Mouse (Mus musculus): Measurements from ENCODE around the gene Usp34. TPM values are rescaled to one million over a fixed set of nuclear protein-coding genes. Genes with fewer than 3 reads are reported as not detected.
A peak's percentile ranks its signal among the peaks of the same experiment; 100 is the strongest.
"Not testable (repeated sequence)": the region's sequence is repeated elsewhere in the genome, so short reads cannot be mapped to it uniquely, and the experiment has no call there.

The Usp34 gene
- total and polyA plus RNA-seq, 3 experiments: 47.5 to 92.5 (median 65.4) TPM

- TF ChIP-seq JUND (conservative IDR thresholded peaks at IDR 0.05; ENCODE audit: low read depth, low read length): peak; percentile 41; the same call in 1 of the 2 replicates
- peak; percentile 97 for TF ChIP-seq ZNF384 (IDR thresholded peaks at IDR 0.05; ENCODE audit: low read depth, low read length)
These were observed 34.6 kb upstream of the Usp34 start (continued) for GRCm38 (mm10) chr11:23271770-23272724.

- DNase-seq (ENCODE audit: extremely low read depth): no peak
- Histone ChIP-seq H3K4me3 (replicated peaks in 1 of 3; ENCODE audit: low read depth in 2 of 3, low read length in 2 of 3, poor library complexity in 1 of 3) (no peak overlapping the region), H3K9ac (ENCODE audit: insufficient read depth, low read depth) (no peak overlapping the region), H3K79me2 (replicated peaks; ENCODE audit: control insufficient read depth, extremely low read depth, insufficient read depth, poor library complexity, severe bottlenecking) (peaks cover 28% of the 10 kb centered on the region), H3K27ac (ENCODE audit: insufficient read depth, low read depth) (no peak overlapping the region), H3K27me3 (replicated peaks) (no peaks in the 10 kb centered on the region), H3K9me3 (replicated peaks; ENCODE audit: low read length) (no peaks in the 10 kb centered on the region), H3K4me1 (ENCODE audit: control insufficient read depth in 1 of 2, insufficient read depth in 2 of 2) (no peaks in the 10 kb centered on the region), H3K36me3 (replicated peaks in 1 of 2; ENCODE audit: control insufficient read depth in 1 of 2, insufficient read depth in 1 of 2, low read length in 1 of 2) (peaks cover 55 to 93% of the 10 kb centered on the region in 2 experiments), H3K4me2 (ENCODE audit: insufficient read depth, low read depth, poor library complexity, severe bottlenecking) (no peak overlapping the region)
- in situ Hi-C loops (cut with MboI; ENCODE audit: low pct_ligation_motif_present, low pct_unique_long_range_greater_than_20kb, low sequenced_read_pairs): no loop called here
- TF ChIP-seq MEF2A (IDR thresholded peaks at IDR 0.05; ENCODE audit: borderline replicate concordance, low read depth, low read length): no peak
- TF ChIP-seq RAD21 (IDR thresholded peaks at IDR 0.05; ENCODE audit: low read depth, low read length): no peak
- dilution Hi-C loops (cut with MboI; ENCODE audit: extremely low pct_ligation_motif_present, extremely low pct_unique_long_range_greater_than_20kb, low sequenced_read_pairs): no loop called here
These were observed 30.9 kb upstream of the Usp34 start for GRCm38 (mm10) chr11:23275780-23276179.

GRCm38 (mm10) chr11:23284469-23284868 is 22.2 kb upstream of the Usp34 start:
- dilution Hi-C loops (cut with MboI; ENCODE audit: extremely low pct_ligation_motif_present, extremely low pct_unique_long_range_greater_than_20kb, low sequenced_read_pairs) (no loop called here), in situ Hi-C loops (cut with MboI; ENCODE audit: low pct_ligation_motif_present, low pct_unique_long_range_greater_than_20kb, low sequenced_read_pairs) (no loop called here)

GRCm38 (mm10) chr11:23288866-23289265 is 17.8 kb upstream of the Usp34 start:
- H3K79me2 ChIP-seq (replicated peaks; ENCODE audit: control insufficient read depth, extremely low read depth, insufficient read depth, poor library complexity, severe bottlenecking); in situ Hi-C loops (cut with MboI; ENCODE audit: low pct_ligation_motif_present, low pct_unique_long_range_greater_than_20kb, low sequenced_read_pairs); H3K4me2 ChIP-seq (ENCODE audit: insufficient read depth, low read depth, poor library complexity, severe bottlenecking); DNase-seq (ENCODE audit: extremely low read depth); H3K9me3 ChIP-seq (replicated peaks; ENCODE audit: low read length); H3K4me1 ChIP-seq (ENCODE audit: control insufficient read depth in 1 of 2, insufficient read depth in 2 of 2); dilution Hi-C loops (cut with MboI; ENCODE audit: extremely low pct_ligation_motif_present, extremely low pct_unique_long_range_greater_than_20kb, low sequenced_read_pairs); H3K27me3 ChIP-seq (replicated peaks); H3K4me3 ChIP-seq (replicated peaks in 1 of 3; ENCODE audit: low read depth in 2 of 3, low read length in 2 of 3, poor library complexity in 1 of 3); H3K9ac ChIP-seq (ENCODE audit: insufficient read depth, low read depth); H3K27ac ChIP-seq (ENCODE audit: insufficient read depth, low read depth): not testable (repeated sequence)
- H3K36me3 ChIP-seq (replicated peaks in 1 of 2; ENCODE audit: control insufficient read depth in 1 of 2, insufficient read depth in 1 of 2, low read length in 1 of 2): peaks cover 64 to 95% of the 10 kb centered on the region in 2 experiments

More at GRCm38 (mm10) chr11:23284469-23284868, 22.2 kb upstream of the Usp34 start:
- H3K9me3 ChIP-seq (replicated peaks; ENCODE audit: low read length): no peaks in the 10 kb centered on the region
- H3K4me2 ChIP-seq (ENCODE audit: insufficient read depth, low read depth, poor library complexity, severe bottlenecking): no peak overlapping the region
- H3K36me3 ChIP-seq (replicated peaks in 1 of 2; ENCODE audit: control insufficient read depth in 1 of 2, insufficient read depth in 1 of 2, low read length in 1 of 2): peaks cover 63 to 92% of the 10 kb centered on the region in 2 experiments
- H3K79me2 ChIP-seq (replicated peaks; ENCODE audit: control insufficient read depth, extremely low read depth, insufficient read depth, poor library complexity, severe bottlenecking): peaks cover 8% of the 10 kb centered on the region
- H3K9ac ChIP-seq (ENCODE audit: insufficient read depth, low read depth): no peak overlapping the region
- no peak overlapping the region for H3K27ac ChIP-seq (ENCODE audit: insufficient read depth, low read depth)
- no peaks in the 10 kb centered on the region for H3K4me1 ChIP-seq (ENCODE audit: control insufficient read depth in 1 of 2, insufficient read depth in 2 of 2)
- H3K27me3 ChIP-seq (replicated peaks): no peaks in the 10 kb centered on the region
- H3K4me3 ChIP-seq (replicated peaks in 1 of 3; ENCODE audit: low read depth in 2 of 3, low read length in 2 of 3, poor library complexity in 1 of 3): no peak overlapping the region
- TF ChIP-seq ZC3H11A (IDR thresholded peaks at IDR 0.05; ENCODE audit: low read depth, low read length) (no peak), BHLHE40 (IDR thresholded peaks at IDR 0.05; ENCODE audit: low read depth, low read length) (no peak), CHD1 (IDR thresholded peaks at IDR 0.05; ENCODE audit: low read depth, low read length) (no peak), MAFK (IDR thresholded peaks at IDR 0.05; ENCODE audit: insufficient replicate concordance, low read length) (no peak), CTCF (conservative IDR thresholded peaks at IDR 0.05 in 1 of 2, IDR thresholded peaks at IDR 0.05 in 1 of 2; ENCODE audit: low read depth in 2 of 2, low read length in 2 of 2) (no peak), PAX5 (IDR thresholded peaks at IDR 0.05; ENCODE audit: low read length) (no peak), JUND (conservative IDR thresholded peaks at IDR 0.05; ENCODE audit: low read depth, low read length) (no peak), USF2 (conservative IDR thresholded peaks at IDR 0.05; ENCODE audit: low read depth, low read length) (no peak), TCF12 (IDR thresholded peaks at IDR 0.05; ENCODE audit: low read depth, low read length) (no peak), ZNF384 (IDR thresholded peaks at IDR 0.05; ENCODE audit: low read depth, low read length) (no peak), UBTF (IDR thresholded peaks at IDR 0.05; ENCODE audit: low read depth, low read length) (no peak)
- DNase-seq (ENCODE audit: extremely low read depth): no peak
